ENCODE assay signal across 17 mouse cellular contexts in the genomic region with DNA sequence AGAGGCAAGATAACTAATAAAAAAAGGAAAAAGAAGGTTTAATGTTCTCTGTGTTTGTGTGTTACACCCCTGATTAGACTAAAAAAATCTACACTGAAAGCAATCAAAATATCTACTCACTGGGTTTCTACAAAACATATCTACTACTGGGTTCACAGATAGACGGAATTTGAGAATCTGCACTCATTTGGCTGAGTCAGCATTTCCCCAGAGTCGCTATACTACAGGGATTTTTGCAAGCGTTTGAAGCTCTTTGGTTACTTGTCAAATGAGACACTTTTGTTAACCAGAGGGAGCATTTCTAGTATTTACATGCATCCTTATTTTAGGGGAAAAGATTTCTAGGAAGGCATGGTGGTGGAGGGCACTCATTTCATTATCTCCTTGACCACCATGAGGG.
"Had no signal": no experiment of that assay in that cellular context is flagged by ENCODE, and none has a peak within 500 bp of the region (broad histone marks: within the 10 kb centered on the region; RNA-seq: fewer than 3 reads in every experiment).

No protein-coding gene starts in this region.

- H3K27ac ChIP-seq: neural tube, embryonic 12.5 days; neural tube, embryonic 13.5 days; neural tube, embryonic 15.5 days; stomach, embryonic 15.5 days; stomach, postnatal 0 days had no signal

- H3K9ac ChIP-seq: neural tube, embryonic 12.5 days; neural tube, embryonic 13.5 days; neural tube, embryonic 15.5 days; stomach, embryonic 15.5 days had no signal

- H3K27me3 ChIP-seq: neural tube, embryonic 12.5 days; neural tube, embryonic 13.5 days; neural tube, embryonic 15.5 days; stomach, embryonic 15.5 days had no signal

- H3K4me3 ChIP-seq: neural tube, embryonic 12.5 days; neural tube, embryonic 13.5 days; neural tube, embryonic 15.5 days; stomach, embryonic 15.5 days had no signal

- H3K4me2 ChIP-seq: neural tube, embryonic 12.5 days; neural tube, embryonic 13.5 days; neural tube, embryonic 15.5 days; stomach, embryonic 15.5 days had no signal

- DNase-seq: retina, postnatal 1 day; right cerebral cortex, adult 18-20 months; right cerebral cortex, postnatal 14 days; right cerebral cortex, postnatal 25 days; right cerebral cortex, postnatal 4 days; spleen, adult 18-20 months; thymus, adult 18-20 months; thymus, adult 2 months; thymus, postnatal 14 days; thymus, postnatal 25 days; thymus, postnatal 36 days; thymus, postnatal 4 days had no signal

- H3K9me3 ChIP-seq: neural tube, embryonic 12.5 days; neural tube, embryonic 13.5 days; neural tube, embryonic 15.5 days; stomach, embryonic 15.5 days had no signal

- H3K36me3 ChIP-seq: neural tube, embryonic 12.5 days; neural tube, embryonic 13.5 days; neural tube, embryonic 15.5 days; stomach, embryonic 15.5 days had no signal

- H3K4me1 ChIP-seq: neural tube, embryonic 12.5 days; neural tube, embryonic 13.5 days; neural tube, embryonic 15.5 days; stomach, embryonic 15.5 days had no signal
